Mouse (Mus musculus) intestine, embryonic 16.5 days (tissue): ENCODE results near the gene Prkca. TPM values are rescaled to one million over a fixed set of nuclear protein-coding genes. Genes with fewer than 3 reads are reported as not detected.

Experiments used
- ATAC-seq: fragments of 200-750 bp; cut with Nextera tagmentation; 2 replicates; pipeline ENCODE4 v1.8.0; 2017; ENCODE audit warnings: moderate TSS enrichment, moderate library complexity
- H3K27ac ChIP-seq: fragments of 300-500 bp; sonication (generic); 2 replicates; pipeline ENCODE4 v1.5.1; 2014; ENCODE audit warnings: mild to moderate bottlenecking, low read length
- H3K27me3 ChIP-seq: fragments of 300-500 bp; sonication (generic); replicated peaks from 2 replicates; pipeline ENCODE4 v1.6.1; 2014; ENCODE audit warnings: low read length, control low read depth, mixed read lengths; ENCODE audit not compliant: control insufficient read depth, insufficient read depth
- H3K36me3 ChIP-seq: fragments of 300-500 bp; sonication (generic); 2 replicates; pipeline ENCODE4 v1.6.1; 2014; ENCODE audit warnings: low read length, control low read depth; ENCODE audit not compliant: control insufficient read depth, insufficient read depth
- H3K4me1 ChIP-seq: fragments of 300-500 bp; sonication (generic); 2 replicates; pipeline ENCODE4 v1.6.1; 2014; ENCODE audit warnings: low read length, control low read depth, mixed read lengths; ENCODE audit not compliant: control insufficient read depth, insufficient read depth
- H3K4me2 ChIP-seq: fragments of 300-500 bp; sonication (generic); 2 replicates; pipeline ENCODE4 v1.6.1; 2014; ENCODE audit warnings: low read depth, low read length, control low read depth
- H3K4me3 ChIP-seq: fragments of 300-500 bp; sonication (generic); 2 replicates; pipeline ENCODE4 v1.5.1; 2014; ENCODE audit warnings: mild to moderate bottlenecking, low read length
- H3K9ac ChIP-seq: fragments of 300-500 bp; sonication (generic); 2 replicates; pipeline ENCODE4 v1.6.1; 2014; ENCODE audit warnings: low read depth, low read length
- H3K9me3 ChIP-seq: fragments of 300-500 bp; sonication (generic); 2 replicates; pipeline ENCODE4 v1.6.1; 2016; ENCODE audit warnings: low read length, control low read depth; ENCODE audit not compliant: control insufficient read depth
- WGBS: fragments of 180-500 bp; shearing (Covaris S2); extraction: QIAGEN DNeasy Blood & Tissue Kit; methylation state at CpG from one replicate; pipeline ENCODE4 v1.1.7; 2014; 5-methylcytosine and 5-hydroxymethylcytosine counted together
- polyA plus RNA-seq: library from polyadenylated mRNA; unstranded; fragments of >200 nt; fragmentation: Nextera tagmentation; extraction: Ambion mirVana; gene quantifications from 2 replicates; pipeline ENCODE4 v1.2.1, GENCODE M21; 2015

The Prkca gene
- polyA plus RNA-seq, 1 experiment from 2014 or later: 20.3 TPM

DNA sequence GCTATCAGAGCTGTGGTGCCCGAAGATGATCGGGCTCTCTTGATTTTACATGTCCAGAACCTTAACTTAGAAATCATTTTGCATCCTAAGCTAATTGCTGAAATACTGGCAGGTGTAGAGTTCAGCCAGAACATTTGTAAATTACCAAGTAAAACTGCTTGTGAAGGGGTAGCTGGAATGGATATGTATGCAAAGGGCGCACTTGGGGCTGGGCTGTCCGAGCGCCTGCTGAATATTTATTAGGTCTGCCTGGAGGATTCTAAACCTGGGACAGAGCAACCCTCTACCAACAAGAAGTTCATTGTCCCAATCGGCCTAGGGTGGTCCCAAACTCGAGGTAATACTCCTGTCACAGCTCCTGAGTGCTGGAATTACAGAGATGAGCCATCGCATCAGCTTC, 1.0 kb upstream of the Prkca start:
- WGBS: 60% methylated on average over 8 of the region's 8 CpGs
- ATAC-seq: no peak
- Histone ChIP-seq H3K36me3 (no peaks in the 10 kb centered on the region), H3K9me3 (no peaks in the 10 kb centered on the region), H3K4me1 (peaks cover 8% of the 10 kb centered on the region), H3K27ac (no peak overlapping the region), H3K4me2 (peak overlapping the region; percentile 83), H3K9ac (peak overlapping the region; percentile 86; the same call in 1 of the 2 replicates), H3K4me3 (peak overlapping the region; percentile 79; the same call in 1 of the 2 replicates), H3K27me3 (no peaks in the 10 kb centered on the region)

DNA sequence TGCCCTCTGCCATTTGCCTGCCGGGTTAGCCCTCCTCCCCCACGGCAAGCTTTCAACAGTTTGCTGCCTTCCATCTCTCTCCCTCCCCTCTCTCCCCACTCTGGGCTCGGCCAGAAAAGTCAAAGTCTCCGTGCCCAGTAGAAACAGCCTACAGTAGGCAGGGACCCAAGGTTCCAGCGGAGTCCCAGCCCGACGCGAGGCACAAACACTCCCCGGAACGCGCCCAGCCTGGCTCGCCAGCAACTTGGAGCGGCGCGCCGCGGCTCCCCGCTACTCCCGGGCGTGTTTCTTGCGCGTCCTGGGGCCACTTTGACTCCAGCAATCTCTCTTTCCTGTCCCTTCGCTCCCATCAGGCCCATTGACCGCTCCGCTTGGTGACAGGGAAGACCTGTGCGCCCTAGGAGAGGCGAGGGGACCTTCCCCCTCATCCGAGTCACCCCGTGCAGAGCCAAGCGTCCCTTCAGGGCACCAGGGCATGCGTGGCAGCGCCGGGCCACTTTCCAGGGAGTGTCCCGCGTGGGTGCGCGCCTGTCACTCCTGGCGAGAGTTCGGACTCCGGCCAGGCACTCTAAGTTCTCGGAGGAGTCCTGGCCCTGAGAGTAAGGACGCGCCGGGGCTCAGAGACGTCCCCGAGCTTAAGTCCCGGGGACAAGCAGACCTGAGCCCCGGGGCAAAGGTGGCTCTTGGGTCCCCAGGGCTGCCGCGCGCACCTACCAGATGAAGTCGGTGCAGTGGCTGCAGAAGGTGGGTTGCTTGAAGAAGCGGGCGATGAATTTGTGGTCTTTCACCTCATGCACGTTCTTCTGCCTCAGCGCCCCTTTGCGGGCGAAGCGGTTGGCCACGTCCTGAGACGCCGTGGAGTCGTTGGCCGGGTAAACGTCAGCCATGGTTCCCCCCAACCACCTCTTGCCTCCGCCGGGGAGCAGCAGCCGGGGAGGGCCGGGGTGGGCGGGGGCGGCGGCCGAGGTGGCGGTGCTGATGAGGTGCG, 653 bp downstream of the Prkca start, which contains the start of gene Apoh:
Gene Apoh (plus strand): TSS at position 574 of the 988 bp plus-strand sequence.
- peak; percentile 39 for ATAC-seq

GRCm38 (mm10) chr11:108341783-108342182, 1.9 kb downstream of the Prkca start:
- peak overlapping the region; percentile 86 for H3K9ac ChIP-seq
- no peaks in the 10 kb centered on the region for H3K36me3 ChIP-seq
- H3K9me3 ChIP-seq: no peaks in the 10 kb centered on the region
- ATAC-seq: no peak
- no peaks in the 10 kb centered on the region for H3K27me3 ChIP-seq
- no peak overlapping the region for H3K27ac ChIP-seq
- WGBS: 44% methylated on average over 8 of the region's 8 CpGs
- peak overlapping the region; percentile 83 for H3K4me2 ChIP-seq
- peak overlapping the region; percentile 79 for H3K4me3 ChIP-seq
- H3K4me1 ChIP-seq: peaks cover 11% of the 10 kb centered on the region

More for the DNA sequence above, 653 bp downstream of the Prkca start, which contains the start of gene Apoh:
- WGBS: under 1% methylated on average over 75 of the region's 75 CpGs
- Histone ChIP-seq H3K4me3 (peak within 1 kb of the TSS; percentile 79), H3K27me3 (no peaks in the 10 kb centered on the region), H3K9me3 (no peaks in the 10 kb centered on the region), H3K9ac (peak within 1 kb of the TSS; percentile 86), H3K27ac (peak within 1 kb of the TSS; percentile 90), H3K4me1 (peaks cover 8% of the 10 kb centered on the region), H3K36me3 (no peaks in the 10 kb centered on the region), H3K4me2 (peak within 1 kb of the TSS; percentile 83)

DNA sequence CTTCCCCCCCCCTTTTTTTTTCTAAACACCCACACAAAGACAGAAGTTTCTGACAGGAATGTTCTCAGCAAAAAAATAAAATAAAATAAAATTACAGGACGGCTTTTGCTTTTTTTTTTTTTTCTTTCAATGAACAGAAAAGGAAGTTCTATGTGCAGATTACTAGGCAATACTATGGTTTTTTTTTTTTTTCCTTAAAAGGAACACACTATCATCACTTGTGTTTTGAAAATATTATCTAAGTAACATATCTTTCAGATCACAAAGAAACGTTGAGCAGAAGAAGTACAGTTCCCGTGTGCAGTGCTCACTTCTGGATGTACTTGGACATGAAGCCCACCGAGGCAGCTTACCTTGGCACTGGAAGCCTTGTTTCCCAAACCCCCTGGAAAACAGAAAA, 3.4 kb downstream of the Prkca start:
- Histone ChIP-seq H3K36me3 (no peaks in the 10 kb centered on the region), H3K4me1 (peaks cover 17% of the 10 kb centered on the region), H3K4me3 (no peak overlapping the region), H3K9ac (no peak overlapping the region), H3K27me3 (no peaks in the 10 kb centered on the region), H3K9me3 (no peaks in the 10 kb centered on the region), H3K27ac (no peak overlapping the region), H3K4me2 (no peak overlapping the region)
- ATAC-seq: no peak
- WGBS: 84% methylated on average over 4 of the region's 4 CpGs

- Histone ChIP-seq H3K27ac (no peak overlapping the region), H3K27me3 (no peaks in the 10 kb centered on the region), H3K9me3 (no peaks in the 10 kb centered on the region), H3K4me1 (peaks cover 15% of the 10 kb centered on the region), H3K9ac (no peak overlapping the region), H3K4me2 (no peak overlapping the region), H3K4me3 (no peak overlapping the region), H3K36me3 (no peaks in the 10 kb centered on the region)
- WGBS: 48% methylated on average over 5 of the region's 5 CpGs
- ATAC-seq: no peak
Observed at GRCm38 (mm10) chr11:108336445-108336844, 7.3 kb downstream of the Prkca start.

DNA sequence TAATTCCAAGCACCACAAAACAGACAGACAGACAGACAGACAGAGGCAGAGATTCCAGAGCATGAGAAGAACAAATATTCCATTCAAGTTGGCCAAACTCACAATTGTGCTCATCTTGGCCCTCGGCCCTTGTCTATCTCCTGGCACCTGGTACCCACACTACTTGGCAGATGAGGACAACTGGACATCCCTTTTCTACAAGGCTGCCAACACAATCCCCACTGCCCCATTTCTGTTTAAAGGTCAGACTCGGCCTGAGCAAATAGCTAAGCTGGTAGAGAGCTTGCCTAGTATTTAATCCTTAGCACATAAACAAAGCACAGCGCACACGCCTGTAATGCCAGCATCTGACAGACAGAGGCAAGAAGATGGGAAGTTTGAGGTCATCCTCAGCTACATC, 8.2 kb downstream of the Prkca start:
- Histone ChIP-seq H3K27ac (no peak overlapping the region), H3K9me3 (no peaks in the 10 kb centered on the region), H3K36me3 (no peaks in the 10 kb centered on the region), H3K9ac (no peak overlapping the region), H3K4me3 (no peak overlapping the region), H3K4me1 (peaks cover 20% of the 10 kb centered on the region), H3K4me2 (no peak overlapping the region), H3K27me3 (no peaks in the 10 kb centered on the region)
- no peak for ATAC-seq
- 89% methylated on average over 4 of the region's 4 CpGs for WGBS

DNA sequence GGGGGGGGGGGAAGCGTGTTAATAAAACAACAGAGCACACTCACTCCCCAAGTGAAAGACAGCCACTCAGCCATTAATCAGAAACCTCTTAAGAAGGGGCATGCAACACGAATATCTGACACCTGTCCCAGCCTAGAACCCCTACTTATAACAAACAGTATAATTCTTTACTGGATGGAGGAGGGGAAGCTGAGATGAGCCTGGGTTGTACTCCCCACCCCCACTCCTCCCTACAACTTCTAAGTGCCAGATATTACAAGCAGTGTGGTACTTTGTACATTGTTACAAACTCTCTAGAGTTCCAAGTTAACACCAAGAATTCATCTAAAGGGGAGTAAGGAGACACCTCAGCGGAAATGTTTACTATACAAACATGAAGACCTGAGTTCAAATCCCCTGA, 9.1 kb downstream of the Prkca start:
- Histone ChIP-seq H3K9me3 (no peaks in the 10 kb centered on the region), H3K4me2 (no peak overlapping the region), H3K27ac (no peak overlapping the region), H3K27me3 (no peaks in the 10 kb centered on the region), H3K36me3 (no peaks in the 10 kb centered on the region), H3K9ac (no peak overlapping the region), H3K4me3 (no peak overlapping the region), H3K4me1 (peaks cover 22% of the 10 kb centered on the region)
- WGBS: 66% methylated on average over 3 of the region's 3 CpGs
- ATAC-seq: no peak

- H3K27me3 ChIP-seq: no peaks in the 10 kb centered on the region
- no peak overlapping the region for H3K4me2 ChIP-seq
- H3K27ac ChIP-seq: no peak overlapping the region
- H3K4me3 ChIP-seq: no peak overlapping the region
- WGBS: 57% methylated on average over 8 of the region's 8 CpGs
- H3K9me3 ChIP-seq: no peaks in the 10 kb centered on the region
- H3K36me3 ChIP-seq: no peaks in the 10 kb centered on the region
- no peak overlapping the region for H3K9ac ChIP-seq
- peaks cover 24% of the 10 kb centered on the region for H3K4me1 ChIP-seq
- ATAC-seq: no peak
Observed at GRCm38 (mm10) chr11:108333583-108334379, 9.9 kb downstream of the Prkca start.

- no peak overlapping the region for H3K4me3 ChIP-seq
- no peak overlapping the region for H3K9ac ChIP-seq
- peaks cover 24% of the 10 kb centered on the region for H3K4me1 ChIP-seq
- WGBS: 37% methylated on average over 5 of the region's 5 CpGs
- H3K36me3 ChIP-seq: no peaks in the 10 kb centered on the region
- H3K27me3 ChIP-seq: no peaks in the 10 kb centered on the region
- no peak overlapping the region for H3K4me2 ChIP-seq
- no peaks in the 10 kb centered on the region for H3K9me3 ChIP-seq
- H3K27ac ChIP-seq: no peak overlapping the region
- ATAC-seq: no peak
Observed at GRCm38 (mm10) chr11:108333006-108333405, 10.7 kb downstream of the Prkca start.
